Mouse (Mus musculus) CD4-positive, CD25-positive, alpha-beta regulatory T cell, adult 2 months (primary cell): ENCODE results near the gene Ndufa10.

ENCODE experiments used
- DNase-seq: peaks from one replicate; pipeline ENCODE4 v3.0.0-alpha.2; 2012; ENCODE audit warnings: low read depth, low spot score

The Ndufa10 gene

DNA sequence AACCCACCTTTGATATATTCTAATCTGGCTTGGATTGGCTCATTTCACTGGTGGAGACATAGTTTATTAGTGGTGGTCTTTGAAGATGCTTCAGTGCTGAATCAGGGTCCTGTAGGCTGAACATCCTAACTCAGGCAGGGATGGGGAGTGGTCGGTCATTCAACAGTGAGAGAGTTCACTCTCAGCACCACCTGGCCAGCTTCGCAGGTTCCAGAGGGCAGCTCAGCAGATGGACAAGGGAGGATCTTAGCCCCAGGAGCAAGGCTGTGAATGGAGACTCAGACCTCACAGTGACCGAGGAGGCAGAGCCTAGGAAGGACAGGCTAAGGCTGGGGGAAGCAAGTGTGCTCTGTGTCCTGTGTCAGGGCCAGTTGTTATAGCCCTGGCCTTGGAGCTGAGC is 42.2 kb downstream of the Ndufa10 start:
- DNase-seq, result no peak

DNA sequence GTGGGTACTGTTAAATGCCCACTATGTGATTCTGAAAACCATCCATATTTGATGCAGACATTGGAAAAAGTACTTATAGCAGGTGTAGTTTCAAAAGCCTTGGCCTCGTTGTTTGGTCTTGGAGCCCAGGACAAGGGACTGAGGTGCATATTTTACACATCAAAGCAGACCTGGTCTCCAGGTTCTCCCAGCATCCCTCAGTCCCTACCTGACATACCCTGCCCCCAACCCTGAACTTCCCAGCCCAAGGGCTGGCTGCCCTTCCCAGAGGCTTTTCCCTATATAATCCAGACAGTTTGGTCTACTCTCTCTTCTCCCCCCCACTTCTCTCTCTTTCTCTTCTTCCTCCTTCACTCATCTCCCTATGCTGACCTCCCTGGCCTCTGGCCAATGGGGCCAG is 42.7 kb downstream of the Ndufa10 start:
- DNase-seq, result no peak

DNA sequence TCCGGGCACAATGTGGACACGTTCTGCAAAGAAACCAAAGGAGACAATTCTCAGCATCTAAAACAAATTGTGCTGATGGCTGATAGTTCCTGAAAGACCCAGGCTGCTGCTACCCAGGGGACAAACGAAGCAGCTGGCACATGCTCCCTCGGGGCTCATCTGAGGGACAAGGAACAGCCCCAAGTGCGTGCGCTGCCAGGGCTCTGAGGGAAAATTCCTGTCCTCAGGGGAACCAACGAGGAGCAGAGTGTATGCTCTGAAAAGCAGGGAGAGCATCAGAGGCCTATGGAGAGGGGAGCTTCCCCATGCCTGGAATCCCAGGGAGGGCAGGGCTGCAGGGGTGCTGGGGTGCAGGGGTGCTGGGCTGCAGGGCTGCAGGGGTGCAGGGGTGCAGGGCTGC is 48.9 kb downstream of the Ndufa10 start:
- DNase-seq, result no peak

DNA sequence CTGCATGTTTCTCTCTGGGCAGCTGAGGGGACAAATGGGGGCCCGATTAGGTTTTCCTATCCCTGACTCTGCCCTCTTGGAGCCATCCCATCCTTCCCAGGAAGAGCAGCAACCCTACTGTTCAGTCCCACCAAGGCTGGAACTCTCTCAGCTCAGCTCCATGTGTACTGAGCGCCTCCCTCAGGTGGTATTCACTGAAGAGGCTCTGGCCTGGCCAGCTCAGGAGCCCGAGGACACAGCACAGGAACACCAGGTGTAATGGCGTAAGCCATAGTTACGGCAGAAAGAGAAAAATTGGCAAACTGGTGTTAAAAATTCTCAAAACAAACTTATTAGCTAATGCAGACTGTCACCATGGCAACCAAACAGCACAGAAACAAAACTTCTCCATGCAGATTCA is 68.5 kb downstream of the Ndufa10 start:
- DNase-seq, result no peak

DNA sequence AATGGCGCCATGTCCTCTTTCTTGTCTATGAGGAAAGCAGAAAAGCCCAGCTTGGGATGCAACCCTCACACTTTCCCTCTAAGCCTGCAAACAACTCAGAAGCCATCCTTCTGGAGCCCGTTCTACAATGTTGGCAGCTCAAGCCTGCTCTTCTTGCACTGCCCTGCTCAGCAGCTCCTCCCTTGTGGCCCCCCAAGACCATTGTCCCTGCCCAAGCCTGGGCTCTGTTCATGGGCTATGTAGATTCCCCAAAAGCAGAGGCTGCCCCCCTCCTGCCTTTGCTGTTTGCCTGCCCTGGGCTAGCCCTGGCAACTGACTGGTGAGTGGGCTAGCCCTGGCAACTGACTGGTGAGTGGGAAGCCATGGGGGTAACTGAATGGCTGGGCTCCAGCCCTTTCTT is 73.1 kb downstream of the Ndufa10 start:
- DNase-seq, result no peak

DNA sequence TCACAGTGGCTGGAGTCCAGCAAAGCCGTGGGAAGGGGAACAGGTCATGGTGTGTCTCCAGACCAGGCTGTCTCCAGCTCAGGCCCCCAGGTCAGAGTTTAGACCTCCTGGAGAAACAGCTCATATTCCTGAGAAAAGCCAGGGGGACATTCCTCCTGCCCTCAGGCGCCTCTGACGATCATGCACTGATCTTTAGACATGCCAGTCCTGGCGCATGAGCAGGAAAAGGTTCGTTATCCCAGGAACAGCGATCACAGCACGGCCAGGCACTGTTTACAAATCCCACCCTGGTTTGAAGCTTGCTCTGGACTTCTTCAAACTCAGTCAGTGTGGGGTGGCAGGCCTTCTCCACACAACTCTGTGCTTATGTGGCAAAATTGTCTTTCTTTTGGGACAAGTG is 75.1 kb downstream of the Ndufa10 start:
- no peak for DNase-seq

DNA sequence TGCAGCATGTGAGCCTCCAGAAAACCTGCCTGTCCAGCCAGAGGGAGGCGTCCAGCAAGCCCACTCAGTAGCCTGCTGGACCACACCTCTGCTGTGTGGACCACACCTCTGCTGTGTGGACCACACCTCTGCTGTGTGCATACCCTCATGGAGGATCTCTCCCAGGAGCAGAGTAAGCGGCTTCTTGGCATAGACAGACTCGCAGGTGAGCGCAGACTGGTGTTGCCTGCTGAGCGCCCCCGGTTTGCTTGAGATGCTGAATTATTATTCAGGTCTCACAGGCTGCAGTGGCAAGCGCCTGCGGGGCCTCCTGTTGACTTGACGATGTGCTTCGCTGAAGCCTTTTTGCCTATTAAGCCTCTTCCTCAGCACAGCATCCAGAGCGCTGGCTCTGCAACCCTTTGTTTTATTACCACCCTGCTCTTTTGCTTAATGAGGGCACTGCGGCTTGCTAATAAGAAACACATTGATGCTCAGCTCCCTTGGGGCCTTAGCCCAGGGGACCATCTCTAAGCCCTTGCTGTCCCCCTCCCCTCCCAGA is 76.1 kb downstream of the Ndufa10 start:
- DNase-seq, result no peak

DNA sequence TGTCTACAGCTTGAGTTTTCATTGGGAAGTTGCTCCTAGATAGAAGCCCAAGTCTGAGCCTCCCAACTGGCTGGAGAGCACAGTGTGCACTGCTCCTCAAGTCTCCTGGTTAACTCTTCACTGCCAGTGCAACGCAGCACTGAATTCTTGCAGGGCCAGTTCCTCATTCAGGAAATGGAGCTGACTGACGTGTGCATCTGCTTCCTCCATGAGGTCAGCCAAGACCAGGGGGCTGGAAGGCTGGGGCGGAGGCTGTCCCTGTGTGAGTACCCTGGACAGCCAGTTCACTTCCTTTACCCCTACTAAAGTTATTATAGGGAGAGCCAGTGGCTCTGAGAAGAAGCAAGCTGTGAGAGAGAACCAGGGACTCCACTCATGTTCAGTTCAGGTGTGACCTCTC is 79.4 kb downstream of the Ndufa10 start:
- no peak for DNase-seq

DNA sequence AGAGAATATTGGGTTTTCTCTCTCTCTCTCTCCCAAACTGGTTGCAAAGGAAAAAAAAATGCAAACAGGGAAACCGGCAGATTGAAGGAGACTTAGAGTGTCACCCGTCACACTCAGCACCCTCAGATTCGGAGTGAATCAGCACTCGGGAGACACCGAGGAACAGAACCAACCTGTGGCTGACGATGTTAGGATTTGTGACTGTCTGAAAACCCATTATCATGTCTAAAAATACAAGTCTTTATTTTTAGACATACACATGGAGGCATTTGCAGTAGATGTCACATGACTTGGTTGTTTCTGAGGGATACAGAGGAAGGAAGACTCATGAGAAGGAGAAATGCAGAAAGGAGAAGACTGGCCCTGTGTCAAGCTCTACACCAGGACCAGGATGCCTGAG is 80.5 kb downstream of the Ndufa10 start:
- DNase-seq, result no peak
